Mouse (Mus musculus): ENCODE data around the gene Foxo3. TPM values are rescaled to one million over a fixed set of nuclear protein-coding genes. Genes with fewer than 3 reads are reported as not detected.

Gene Foxo3
- polyA plus RNA-seq, 2 experiments from 2014 or later, result 8.6 to 12.8 TPM

DNA sequence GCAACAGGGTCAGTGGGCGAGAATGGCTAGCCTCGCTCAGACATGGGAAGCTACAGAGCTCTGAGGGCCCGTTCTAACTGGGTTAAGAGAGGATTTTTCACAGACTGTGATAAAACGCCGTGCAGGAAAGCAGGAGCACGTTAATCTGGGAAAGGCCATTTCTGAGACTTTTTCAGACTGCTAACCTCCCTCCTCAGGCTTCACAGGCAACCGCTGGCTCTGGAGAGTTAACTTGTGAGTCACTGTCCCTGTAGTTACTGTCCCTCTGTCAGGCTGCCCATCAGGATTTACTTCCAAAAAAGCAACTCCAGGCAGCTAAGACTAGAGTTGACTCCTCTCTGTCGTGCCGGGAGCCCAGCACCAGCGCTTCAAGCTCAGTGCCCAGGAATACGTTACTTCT lies 54.6 kb downstream of the Foxo3 start:
- no peak for ATAC-seq

DNA sequence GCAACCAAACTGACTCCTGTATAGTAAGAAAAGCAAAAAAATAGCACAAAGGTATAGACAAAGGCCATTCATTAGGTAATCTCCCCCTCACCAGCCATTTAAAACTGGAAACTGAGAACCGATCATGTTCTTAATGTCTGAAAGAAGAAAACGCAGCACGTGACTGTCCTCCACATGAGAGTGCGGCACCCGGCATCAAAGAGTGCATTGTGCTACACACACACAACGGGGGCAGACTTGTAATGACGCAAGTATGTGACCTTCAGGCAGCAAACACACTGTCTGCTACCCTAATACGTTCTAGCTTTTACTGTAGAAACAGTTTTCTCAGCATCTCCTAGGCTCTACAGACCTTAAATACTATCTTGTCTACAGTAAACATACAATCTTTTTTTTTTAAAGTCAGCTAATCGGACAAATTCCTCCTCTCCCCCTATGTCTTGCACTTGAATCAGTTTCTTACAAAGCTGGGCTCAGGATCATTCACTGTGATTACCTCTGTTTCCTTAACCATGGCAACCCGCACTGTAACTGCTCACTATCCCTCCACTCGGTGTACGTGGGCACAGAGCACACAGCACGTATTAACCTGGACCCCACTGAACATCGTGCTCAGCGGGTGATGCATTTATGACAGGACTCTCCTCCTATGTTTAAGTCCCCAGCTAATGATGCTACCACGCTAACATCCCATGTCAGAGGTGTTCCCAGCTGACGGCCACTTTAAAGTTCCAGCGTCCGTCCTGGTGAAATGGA lies 55.2 kb downstream of the Foxo3 start:
- no peak for ATAC-seq

DNA sequence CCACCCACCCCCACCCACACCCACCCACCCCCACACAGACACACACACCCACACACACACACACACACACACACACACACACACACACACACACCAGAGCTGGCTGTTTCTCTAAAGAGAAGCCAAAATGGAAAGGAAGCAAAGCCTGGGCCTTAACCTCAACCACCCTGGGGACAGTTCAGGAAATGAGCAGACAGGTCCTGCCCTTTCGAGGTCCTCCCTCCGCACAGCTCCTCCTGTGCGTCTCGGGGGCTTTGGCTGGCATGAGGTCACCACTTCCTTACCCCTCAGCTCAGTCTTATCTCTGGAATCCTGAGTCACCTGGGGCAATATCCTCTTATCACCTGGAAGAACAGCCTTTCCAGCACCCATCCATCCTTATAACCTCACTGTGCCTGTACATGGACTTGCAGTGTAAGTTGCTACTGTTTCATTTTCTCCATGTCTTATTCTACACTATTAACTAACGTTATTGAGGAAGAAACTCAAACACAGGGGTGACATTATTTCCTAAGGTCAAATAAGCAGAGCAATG lies 56.1 kb downstream of the Foxo3 start:
- ATAC-seq, result peak; percentile 50

DNA sequence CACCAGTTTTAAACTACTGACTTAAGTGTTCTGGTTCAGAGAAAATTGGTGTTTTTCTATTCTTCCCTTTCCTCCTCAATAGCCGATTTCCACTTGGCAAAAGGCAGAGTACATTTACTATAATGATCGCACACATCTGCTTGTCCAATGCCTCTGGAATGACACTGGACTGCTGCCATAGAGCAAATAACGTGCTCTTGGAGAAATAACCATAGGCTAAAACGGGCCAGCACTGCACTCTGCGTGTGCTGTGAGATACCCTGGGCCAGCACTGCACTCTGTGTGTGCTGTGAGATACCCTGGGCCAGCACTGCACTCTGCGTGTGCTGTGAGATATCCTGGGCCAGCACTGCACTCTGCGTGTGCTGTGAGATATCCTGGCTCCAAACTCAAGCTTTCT lies 65.1 kb downstream of the Foxo3 start:
- no peak for ATAC-seq

DNA sequence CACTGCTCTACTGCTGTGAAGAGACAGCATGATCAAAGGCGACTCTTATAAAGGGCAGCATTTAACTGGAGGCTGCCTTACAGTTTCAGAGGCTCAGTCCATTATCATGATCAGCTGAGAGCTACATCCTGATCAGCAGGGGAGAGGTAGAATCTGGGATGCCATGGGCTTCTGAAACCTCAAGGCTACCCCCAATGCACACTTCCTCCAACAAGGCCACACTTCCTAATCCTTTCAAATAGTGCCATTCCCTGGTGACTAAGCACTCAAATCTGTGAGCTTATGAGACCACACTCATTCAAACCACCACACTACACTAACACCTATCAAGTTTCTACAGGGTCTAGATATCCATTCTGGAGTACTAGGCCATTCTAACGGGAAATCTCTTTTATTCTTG lies 65.9 kb downstream of the Foxo3 start:
- ATAC-seq, result no peak

DNA sequence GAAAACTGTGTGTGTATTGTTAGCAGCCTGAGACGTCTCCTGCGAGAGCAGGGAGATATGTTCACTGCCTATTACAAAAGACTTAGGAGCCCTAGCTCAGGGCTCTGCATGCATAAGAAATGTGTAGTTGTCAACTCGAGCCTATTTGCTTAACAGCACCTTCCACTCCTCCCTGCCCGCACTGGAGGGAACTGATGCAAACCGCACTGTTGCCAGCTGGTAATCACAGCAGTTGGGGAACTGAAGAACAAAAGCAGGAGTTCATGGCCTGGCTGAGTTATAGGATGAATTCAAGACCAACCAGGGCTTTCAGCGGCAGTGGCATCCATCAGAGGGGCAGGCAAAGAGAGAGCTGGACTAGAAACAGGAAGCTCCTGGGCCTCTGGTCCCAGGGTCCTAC lies 66.7 kb downstream of the Foxo3 start:
- ATAC-seq, result no peak

DNA sequence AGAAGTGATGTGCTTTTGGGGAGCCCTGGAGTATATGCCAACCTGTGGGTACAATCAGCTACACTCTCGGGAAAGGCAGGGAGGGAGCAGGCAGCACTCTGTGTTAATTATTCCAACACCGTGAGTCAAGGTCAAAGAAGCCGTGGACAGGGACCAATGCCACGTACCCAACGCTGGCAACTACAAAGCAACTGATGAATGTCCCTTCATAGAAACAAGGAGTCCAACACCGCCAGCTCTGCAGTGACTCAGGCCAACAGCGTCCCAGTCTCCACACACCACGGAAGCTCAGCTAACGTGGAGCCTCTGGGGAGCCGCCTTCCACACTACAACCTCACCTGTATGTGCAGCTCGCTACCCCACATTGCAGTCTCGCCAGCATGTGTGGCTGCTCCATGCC lies 68.9 kb downstream of the Foxo3 start:
- ATAC-seq, result no peak

DNA sequence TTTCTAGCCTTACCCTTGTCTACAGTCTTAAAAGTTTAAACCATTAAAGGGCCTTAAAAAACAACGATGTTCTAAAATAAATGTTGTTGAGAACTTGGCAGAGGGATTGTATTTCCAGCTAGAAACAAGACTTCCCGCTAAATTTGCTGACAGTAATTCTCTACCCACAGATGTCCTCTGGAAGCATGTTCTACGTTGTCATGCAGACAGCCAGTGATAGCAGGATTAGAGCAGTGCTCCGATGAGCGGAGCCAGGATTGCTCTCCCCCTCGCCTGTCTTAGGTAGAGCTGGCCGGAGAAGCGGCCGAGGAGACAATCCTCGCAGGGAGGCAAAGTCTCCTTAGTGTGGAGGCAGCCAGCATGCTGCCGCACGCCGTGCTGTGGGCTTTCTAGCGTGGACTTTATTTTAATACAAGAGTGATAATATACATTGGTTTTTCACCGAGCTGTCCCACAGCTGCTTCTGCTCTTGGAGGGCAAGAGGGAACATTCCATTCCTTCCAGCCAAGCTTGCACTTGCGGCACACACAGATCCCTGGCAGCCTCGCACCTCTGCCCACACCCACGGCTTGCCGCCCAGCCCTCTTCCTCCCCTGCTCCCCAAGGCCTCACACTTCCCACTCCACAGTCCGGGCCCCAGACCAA lies 71.7 kb downstream of the Foxo3 start:
- no peak for ATAC-seq

DNA sequence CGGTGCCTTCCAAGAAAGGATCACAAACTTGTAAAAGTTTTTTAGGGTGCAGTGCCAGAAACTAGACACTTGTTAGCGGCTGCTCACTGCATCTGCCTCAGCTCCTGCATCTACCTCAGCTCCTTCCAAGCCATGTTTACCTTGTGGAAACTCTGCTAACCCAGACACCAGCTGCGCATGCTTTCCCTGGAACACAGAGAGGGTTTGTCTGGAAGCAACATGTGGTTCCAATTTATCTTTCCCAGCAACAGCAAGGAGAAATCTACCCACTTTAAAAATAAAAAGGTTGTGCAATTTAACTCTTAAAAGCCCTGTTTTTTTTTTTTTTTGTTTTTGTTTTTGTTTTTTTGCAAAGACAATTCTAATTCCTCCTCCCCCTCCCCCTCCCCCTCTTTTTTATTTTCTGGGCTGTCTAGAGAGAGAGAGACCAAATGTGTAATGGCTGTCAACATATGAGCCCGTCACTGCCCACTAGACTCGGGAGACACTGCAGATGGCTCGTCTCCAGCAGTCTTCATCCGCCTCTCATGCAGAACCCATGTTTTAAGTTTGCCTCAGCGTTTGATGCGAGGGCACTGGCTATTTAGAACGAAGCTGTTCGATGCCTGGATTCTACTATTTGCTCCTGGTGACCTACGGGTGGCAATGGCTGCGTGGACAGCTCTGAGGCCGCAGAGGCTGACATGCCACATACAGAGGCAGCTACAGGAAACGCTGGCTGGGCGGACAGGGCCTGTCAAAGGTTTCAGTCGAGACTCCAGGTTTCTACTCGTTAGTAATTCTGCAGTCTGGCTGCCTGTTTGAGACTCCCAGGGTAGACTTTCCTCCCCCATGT lies 73.0 kb downstream of the Foxo3 start:
- no peak for ATAC-seq

DNA sequence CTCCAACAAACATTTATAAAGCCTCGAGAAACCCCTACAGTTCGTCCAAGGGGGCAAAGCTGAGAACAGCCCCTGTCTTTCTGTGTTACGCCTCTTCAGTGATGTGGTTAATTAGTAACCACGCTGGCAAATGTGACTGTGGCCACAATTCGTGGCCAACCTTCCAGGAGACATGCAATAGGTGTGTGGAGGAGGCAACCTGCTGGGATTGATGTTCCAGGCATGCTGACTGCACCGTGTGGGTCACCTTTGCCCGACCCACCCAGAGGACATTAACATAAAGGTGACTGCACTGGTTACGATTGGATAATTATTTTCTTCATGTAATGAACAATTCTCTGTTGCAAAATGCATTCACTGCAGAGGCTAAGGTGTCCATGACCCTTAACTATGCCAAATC lies 74.0 kb downstream of the Foxo3 start:
- no peak for ATAC-seq

DNA sequence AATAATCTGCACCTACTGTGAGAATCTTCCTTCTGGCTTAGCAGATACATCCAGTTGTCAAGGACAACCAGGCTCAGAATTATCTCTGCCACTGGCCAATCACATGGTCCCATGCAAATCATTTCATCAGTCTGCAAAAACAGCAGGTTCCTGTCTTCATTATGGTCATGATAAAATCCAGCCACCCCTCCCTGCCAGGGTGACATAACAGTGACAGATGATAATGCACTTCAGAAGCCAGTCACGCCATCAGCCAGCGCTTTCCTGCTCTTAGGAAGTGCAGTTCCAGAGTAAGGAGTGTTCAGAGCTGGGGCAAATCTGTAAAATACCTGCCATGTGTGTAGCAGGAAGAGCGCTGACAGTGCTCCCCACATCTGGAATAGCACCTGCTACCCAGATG lies 77.1 kb downstream of the Foxo3 start:
- ATAC-seq, result no peak

DNA sequence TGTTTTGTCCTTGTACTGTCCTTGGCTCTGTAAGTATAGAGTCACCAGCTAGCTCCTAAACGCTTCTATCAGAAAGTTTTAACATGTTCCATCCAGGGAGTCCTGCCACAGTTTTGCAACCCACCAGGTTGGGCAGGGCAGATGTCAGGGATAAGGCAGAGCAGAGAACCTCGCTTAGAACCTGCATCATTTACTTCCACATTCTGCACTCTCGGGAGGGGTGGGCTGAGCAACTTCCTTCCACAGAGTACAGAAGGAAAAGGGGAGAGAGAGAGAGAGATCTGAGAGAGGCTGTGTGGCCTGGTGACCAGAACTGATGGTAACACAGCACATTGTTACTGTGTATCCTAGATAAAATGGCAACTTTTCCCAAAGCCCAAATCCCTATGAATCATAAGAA lies 77.9 kb downstream of the Foxo3 start:
- no peak for ATAC-seq

DNA sequence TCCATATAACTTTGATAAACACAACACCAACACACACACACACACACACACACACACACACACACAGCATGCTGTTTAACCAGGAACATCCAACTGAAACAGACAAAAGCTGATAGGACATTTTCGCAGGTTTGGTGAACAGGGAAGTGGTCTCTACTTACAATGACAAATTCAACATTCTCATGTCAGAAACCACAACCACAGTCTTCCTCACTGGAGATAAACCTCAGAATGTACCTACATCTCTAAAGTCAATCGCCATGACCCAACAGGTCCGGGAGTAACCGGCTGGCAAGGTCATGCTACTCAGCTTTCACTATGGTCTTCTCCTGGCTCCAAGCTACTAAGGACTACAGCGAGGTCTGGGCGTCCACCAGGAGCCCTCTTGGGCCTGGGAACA lies 81.8 kb downstream of the Foxo3 start:
- no peak for ATAC-seq

DNA sequence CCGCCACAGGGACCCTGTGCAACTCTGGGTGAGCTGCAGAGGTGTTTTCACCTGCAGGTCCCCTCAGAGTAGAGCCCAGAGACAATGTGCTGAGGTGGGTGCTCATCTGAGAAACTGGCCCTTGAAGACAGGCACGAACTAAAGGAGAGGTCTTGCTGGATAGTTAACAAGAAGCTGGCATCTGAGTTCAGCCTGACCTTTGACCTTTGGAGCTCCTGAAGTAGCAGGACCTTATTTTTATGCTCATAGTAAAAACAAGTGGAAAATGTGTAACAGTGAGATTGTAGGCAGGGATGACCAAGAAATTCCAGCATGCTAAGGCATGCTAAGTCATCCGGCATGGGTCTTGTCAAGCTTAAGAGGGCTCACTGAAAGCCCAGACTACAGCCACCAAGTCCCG lies 82.6 kb downstream of the Foxo3 start:
- ATAC-seq, result no peak

DNA sequence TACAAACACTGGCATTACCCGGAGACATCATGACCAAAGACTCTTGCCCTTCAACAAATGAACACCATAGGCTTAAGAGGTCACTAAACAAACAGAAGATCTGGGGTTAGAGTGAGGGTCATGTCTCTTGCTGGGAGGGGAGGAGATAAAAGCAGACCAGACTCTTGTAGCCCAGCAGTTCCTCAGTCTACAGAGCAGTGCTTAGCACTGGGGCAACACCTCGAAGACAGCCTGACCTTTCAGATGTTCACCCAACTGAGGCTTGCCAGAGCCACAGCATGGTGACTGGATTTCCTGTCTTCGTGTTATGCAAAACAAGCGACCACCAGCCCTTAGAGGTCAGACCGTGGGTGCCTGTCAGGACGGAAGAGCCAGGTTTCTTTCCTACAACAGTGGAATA lies 83.6 kb downstream of the Foxo3 start:
- ATAC-seq, result peak; percentile 61

DNA sequence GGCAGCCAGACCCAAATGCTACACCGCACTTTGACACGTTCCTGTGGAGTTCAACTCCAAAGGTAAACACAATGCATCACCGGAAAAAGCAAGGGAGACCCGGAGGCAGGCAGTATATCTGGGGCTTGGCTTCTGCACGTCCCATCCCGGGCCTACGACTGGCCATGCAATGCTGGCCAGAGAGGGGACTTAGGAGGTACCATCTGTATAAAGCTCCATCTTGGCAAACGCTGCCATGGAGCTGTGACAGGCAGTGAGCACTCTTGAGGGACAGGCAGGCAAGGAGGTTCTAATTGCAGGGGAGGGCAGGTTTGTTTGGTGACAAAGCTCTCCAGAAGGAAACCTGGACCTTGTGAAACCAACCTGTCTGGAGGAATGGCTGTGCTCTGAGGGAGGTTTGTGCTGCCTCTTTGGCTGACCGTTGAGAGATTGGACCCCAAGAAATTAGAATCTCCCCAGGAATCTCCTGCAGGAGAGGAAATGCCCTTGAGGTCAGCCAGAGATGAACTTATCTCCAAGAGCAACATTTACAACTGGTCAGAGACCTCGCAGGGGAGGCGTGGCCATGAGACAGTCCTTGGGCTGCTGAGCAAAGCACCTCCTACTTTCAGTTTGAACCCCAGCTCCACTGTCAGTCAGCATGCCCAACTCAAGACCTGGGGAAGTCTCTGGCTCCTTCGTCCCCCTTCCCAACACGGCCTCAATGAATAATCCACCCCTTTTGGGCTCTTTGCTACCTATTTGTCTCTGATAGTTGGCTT lies 86.7 kb downstream of the Foxo3 start:
- ATAC-seq, result no peak

DNA sequence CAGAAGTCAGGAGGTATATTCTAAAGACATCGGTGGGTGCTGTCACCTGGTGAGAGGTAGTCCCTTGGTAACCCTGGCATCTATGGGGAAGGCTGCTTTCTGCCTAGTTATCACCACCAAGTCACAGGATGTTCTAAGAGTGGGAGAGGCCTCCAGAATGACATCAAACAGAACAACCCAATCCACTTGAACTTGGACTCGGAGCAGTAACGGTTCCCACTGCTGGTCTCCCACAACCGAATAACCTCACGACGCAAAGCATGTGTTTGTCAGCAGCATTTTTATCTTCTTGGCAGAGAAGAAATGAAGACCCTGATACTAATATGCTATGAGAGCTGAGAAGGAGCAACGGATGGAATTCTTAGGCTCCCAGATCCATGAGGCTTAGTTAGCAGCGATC lies 87.5 kb downstream of the Foxo3 start:
- no peak for ATAC-seq

DNA sequence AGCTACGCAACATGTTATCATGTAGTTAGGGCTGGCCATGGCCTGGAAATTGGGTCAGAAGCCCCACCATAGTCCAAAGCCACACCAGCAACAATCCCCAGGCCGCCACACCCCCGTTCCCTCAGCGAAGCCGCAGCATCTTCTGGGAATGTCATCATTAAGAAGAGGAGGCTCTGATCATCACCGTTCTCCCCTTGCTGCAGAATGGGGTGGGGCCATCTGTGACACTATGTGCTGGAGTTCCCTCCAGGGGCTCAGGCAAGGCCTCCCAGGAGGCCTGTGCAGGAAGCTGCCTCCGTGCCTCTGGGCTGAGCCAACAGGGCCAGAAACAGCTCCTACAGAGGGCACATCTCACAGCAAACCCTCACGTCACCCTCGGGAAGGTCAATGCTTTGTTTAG lies 88.5 kb downstream of the Foxo3 start:
- ATAC-seq, result no peak

DNA sequence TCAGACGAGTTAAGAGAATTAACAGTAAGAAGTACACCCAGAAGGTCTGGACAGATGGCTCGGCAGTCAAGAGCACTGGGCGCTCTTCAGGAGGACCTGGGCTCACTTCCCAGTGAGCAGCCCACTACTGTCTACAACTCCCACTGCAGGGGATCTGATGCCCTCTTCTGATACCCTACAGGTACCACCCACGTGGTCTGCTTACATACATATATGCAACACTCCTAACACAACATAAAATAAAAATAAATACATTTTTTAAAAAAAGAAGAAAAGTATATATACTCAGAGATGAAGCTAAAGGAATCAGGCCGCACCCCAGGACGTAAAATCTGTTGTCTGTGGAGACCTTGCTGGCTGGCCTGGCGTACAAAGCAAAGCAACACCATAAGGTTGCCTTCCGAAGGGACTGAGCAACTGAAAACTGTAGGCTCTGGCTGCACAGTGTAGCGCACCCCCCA lies 89.6 kb downstream of the Foxo3 start:
- no peak for ATAC-seq

DNA sequence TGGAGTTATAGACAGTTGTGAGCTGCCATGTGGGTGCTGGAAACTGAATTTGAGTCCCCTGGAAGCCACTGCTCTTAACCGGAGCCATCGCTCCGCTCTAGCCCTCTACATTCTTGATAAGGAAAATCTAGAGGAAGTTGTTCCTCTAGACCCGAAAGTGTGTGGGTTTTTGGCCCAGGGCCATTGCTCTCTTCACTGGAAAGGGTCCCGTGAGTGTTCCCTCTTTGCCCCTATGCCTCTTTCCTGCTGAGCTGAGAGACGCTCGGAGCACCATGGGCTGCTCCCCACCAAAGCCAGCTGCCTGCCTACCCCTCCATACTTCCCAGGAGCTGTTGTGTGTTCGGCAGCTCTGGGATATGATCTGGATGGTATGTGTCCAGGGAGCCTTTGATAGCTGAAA lies 96.2 kb downstream of the Foxo3 start:
- ATAC-seq, result no peak

DNA sequence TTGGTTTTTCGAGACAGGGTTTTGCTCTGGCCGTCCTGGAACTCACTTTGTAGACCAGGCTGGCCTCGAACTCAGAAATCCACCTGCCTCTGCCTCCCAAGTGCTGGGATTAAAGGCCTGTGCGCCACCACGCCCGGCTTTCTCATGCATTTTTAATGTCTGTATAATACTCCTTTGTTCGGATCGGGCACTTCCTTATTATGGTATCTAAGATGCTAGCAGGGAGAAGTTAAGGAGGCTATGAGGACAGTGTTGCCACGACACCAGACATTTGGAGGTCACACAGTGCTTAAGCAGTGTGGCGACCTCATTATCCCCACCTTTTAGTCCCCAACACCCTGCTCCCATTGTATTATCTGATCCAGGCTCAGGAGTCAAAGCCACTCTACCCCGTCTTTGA lies 97.8 kb downstream of the Foxo3 start:
- no peak for ATAC-seq
